Mouse (Mus musculus): ENCODE results near the gene Mest. TPM values are rescaled to one million over a fixed set of nuclear protein-coding genes. Genes with fewer than 3 reads are reported as not detected.

Gene Mest
- polyA plus RNA-seq, 1 experiment from 2014 or later, result 372 TPM

DNA sequence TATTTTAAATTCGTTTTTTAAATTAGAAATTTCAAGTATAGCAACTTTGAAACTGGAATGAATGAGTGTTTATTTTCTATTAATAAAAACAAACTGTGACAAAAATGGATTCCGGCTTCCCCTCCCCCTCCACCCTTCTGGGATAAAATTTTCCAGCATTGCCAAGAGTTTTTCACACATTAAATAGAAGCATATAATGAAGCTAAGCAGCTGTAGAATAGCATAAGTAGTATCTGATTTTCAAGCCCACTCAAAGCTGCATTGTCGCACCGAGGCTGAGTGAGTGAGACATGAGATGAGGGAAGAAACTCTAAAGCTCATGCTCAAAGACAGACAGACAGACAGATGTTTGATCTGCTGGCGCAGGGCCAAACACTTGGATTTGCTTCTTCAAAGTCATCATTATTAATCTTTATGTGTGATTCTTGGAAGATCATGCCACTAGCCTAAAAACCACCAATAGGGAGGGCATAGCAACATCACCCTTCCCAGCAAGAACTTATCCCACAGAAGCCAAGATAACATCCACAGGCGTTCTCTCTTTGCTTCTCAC lies 25.1 kb downstream of the Mest start:
- no peaks in the 10 kb centered on the region for H3K9me3 ChIP-seq (replicated peaks)
- no peaks in the 10 kb centered on the region for H3K4me1 ChIP-seq
- H3K9ac ChIP-seq, result no peak overlapping the region
- peaks cover 42% of the 10 kb centered on the region for H3K36me3 ChIP-seq
- ATAC-seq, result no peak
- H3K27ac ChIP-seq, result no peak overlapping the region
- H3K4me2 ChIP-seq, result no peak overlapping the region
- 79% methylated on average over 6 of the region's 6 CpGs for WGBS (ENCODE audit: insufficient replicate concordance)
- no peaks in the 10 kb centered on the region for H3K27me3 ChIP-seq (replicated peaks)
- no peak overlapping the region for H3K4me3 ChIP-seq

DNA sequence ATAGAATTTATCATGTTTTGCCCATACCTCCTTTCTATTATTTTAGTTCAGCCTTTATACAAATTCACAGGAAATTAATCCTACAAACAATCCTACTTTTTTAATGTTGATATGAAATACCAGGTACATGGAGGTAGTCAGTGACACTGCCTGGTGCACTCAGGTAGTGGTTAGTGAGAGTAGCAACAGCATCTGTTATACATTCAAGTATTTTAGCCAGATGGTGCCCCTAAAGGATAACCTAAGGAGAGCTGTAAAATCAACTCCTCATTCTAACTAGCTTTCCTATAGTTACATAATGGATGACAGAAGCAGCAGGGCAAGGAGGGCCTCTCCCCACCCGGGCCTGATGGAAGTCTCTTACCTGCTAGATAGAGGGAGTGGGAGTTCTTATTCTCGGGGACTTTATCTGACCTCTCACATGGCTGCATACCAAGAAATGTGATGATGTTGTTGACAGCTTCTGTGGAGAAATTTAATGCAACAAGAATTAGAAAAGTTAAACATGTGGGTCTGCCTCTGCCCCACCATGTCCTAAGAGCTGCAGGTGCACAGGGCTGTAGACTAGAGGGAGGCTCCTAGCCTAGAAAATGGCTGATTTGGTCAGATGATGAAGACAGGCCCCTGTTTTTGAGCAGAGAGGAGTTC lies 25.8 kb downstream of the Mest start:
- Histone ChIP-seq H3K9ac (no peak overlapping the region), H3K36me3 (peaks cover 35% of the 10 kb centered on the region), H3K9me3 (replicated peaks) (no peaks in the 10 kb centered on the region), H3K4me3 (no peak overlapping the region), H3K4me2 (no peak overlapping the region), H3K4me1 (no peaks in the 10 kb centered on the region), H3K27ac (no peak overlapping the region), H3K27me3 (replicated peaks) (no peaks in the 10 kb centered on the region)
- WGBS (ENCODE audit: insufficient replicate concordance), result 45% methylated on average over 2 of the region's 2 CpGs
- ATAC-seq, result no peak

DNA sequence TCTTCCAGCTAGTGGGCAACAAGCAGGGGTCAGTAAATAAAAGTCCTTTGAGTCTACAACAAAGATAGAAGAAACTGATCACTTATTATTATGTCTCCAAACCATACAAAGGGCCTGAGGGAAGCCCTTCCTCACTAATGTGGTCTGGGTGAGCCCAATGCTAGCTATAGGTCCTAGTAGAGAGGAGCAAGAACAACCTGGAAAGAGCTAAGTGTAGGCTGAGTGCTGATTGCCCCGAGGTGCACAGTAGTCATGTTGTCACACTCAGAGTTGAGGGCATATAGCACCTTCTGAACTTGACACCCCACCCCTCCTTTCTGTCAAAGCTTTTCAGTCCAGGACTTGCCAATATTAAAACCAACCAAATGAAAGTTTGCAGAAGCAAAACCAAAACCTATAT lies 26.5 kb downstream of the Mest start:
- Histone ChIP-seq H3K4me3 (no peak overlapping the region), H3K9me3 (replicated peaks) (no peaks in the 10 kb centered on the region), H3K27me3 (replicated peaks) (no peaks in the 10 kb centered on the region), H3K9ac (no peak overlapping the region), H3K4me1 (no peaks in the 10 kb centered on the region), H3K27ac (no peak overlapping the region), H3K36me3 (peaks cover 34% of the 10 kb centered on the region), H3K4me2 (no peak overlapping the region)
- ATAC-seq, result no peak
- 69% methylated on average over 1 of the region's 1 CpGs for WGBS (ENCODE audit: insufficient replicate concordance)

DNA sequence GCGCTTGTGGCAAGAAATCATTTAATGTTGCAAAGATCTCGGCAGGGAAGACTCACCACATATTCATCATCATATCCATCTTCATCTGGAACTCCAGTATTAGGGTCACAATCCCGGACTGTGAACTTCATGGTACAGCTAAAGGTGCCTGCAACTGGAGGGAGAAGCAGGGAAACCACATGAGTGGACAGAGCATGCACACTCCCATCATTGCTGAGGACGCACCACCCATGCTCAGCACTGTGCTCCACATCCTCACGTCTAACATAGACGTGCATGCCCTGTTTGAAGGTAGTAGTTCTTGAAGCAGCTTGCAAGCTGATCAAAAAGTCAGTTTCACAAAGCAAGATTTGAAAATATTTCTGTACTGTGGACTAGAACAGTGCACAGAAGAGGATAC lies 27.1 kb downstream of the Mest start:
- Histone ChIP-seq H3K36me3 (peaks cover 34% of the 10 kb centered on the region), H3K27me3 (replicated peaks) (no peaks in the 10 kb centered on the region), H3K4me1 (no peaks in the 10 kb centered on the region), H3K9ac (no peak overlapping the region), H3K4me3 (no peak overlapping the region), H3K9me3 (replicated peaks) (no peaks in the 10 kb centered on the region), H3K4me2 (no peak overlapping the region), H3K27ac (no peak overlapping the region)
- WGBS (ENCODE audit: insufficient replicate concordance), result 77% methylated on average over 6 of the region's 6 CpGs
- ATAC-seq, result no peak

DNA sequence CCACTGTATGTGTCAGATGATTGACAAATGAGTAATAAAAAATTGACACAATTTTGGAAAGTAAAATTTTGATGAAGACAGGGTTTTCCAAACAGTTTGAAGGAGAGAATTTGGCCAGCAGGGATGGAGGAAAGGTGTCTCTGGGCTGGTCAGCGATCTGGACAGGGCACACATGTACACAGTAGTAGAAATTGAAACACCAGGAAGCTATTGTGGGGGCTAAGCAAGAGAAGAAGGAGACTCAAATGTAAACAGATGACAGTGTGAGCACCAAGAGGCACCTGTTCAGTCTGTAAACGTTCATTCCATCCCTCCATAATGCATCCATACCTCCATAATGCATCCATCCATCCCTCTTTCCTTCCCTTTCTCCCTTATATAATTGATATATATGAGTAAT lies 27.9 kb downstream of the Mest start:
- Histone ChIP-seq H3K4me3 (no peak overlapping the region), H3K36me3 (peaks cover 33% of the 10 kb centered on the region), H3K4me1 (no peaks in the 10 kb centered on the region), H3K9me3 (replicated peaks) (no peaks in the 10 kb centered on the region), H3K27me3 (replicated peaks) (no peaks in the 10 kb centered on the region), H3K4me2 (no peak overlapping the region), H3K27ac (no peak overlapping the region), H3K9ac (no peak overlapping the region)
- 55% methylated on average over 2 of the region's 2 CpGs for WGBS (ENCODE audit: insufficient replicate concordance)
- ATAC-seq, result no peak

MicroRNAs encoded within 50 kb of the gene (microRNA counts, 519-probe panel; counts per million panel counts)
- microRNA mmu-miR-335-3p, result 3,747 counts per million, percentile 77 among the panel's probes with 10 or more counts
- 7,288 counts per million, percentile 97 among the panel's probes with 10 or more counts for microRNA mmu-miR-335-5p

Small RNA genes within 50 kb of the gene (microRNA-seq; reads per million reads assigned to microRNA genes)
- 59,310 reads per million, percentile 100 among the genes with 10 or more reads in this experiment for gene Mir335

Other genes starting within 250 kb of the Mest start
- 29.2 and 30.9 TPM in 2 replicates for gene Tmem209, start 213.8 kb upstream of the Mest start, polyA plus RNA-seq (2016; fragmentation: Nextera tagmentation; extraction: Ambion mirVana)
- gene Ssmem1, start 213.7 kb upstream of the Mest start, polyA plus RNA-seq (2016; fragmentation: Nextera tagmentation; extraction: Ambion mirVana), result 0.14 and 0.23 TPM in 2 replicates
- 0.77 and 1.2 TPM in 2 replicates for gene Cpa2, start 182.0 kb upstream of the Mest start, polyA plus RNA-seq (2016; fragmentation: Nextera tagmentation; extraction: Ambion mirVana)
- 0.12 and 0.35 TPM in 2 replicates for gene Cpa4, start 155.2 kb upstream of the Mest start, polyA plus RNA-seq (2016; fragmentation: Nextera tagmentation; extraction: Ambion mirVana)
- gene Cpa5, start 112.5 kb upstream of the Mest start, polyA plus RNA-seq (2016; fragmentation: Nextera tagmentation; extraction: Ambion mirVana), result 0.11 TPM in 1 of 2 replicates, not detected in the other
- gene Cpa1, start 84.3 kb upstream of the Mest start, polyA plus RNA-seq (2016; fragmentation: Nextera tagmentation; extraction: Ambion mirVana), result 0.54 and 0.91 TPM in 2 replicates
- gene Cep41, start 29.8 kb upstream of the Mest start, polyA plus RNA-seq (2016; fragmentation: Nextera tagmentation; extraction: Ambion mirVana), result 5.6 and 6.1 TPM in 2 replicates
- 10.4 and 10.5 TPM in 2 replicates for gene Copg2, start 173.2 kb downstream of the Mest start, polyA plus RNA-seq (2016; fragmentation: Nextera tagmentation; extraction: Ambion mirVana)
- gene Tsga13, start 192.0 kb downstream of the Mest start, polyA plus RNA-seq (2016; fragmentation: Nextera tagmentation; extraction: Ambion mirVana), result not detected in 2 replicates
- gene Klf14, start 235.5 kb downstream of the Mest start, polyA plus RNA-seq (2016; fragmentation: Nextera tagmentation; extraction: Ambion mirVana), result 0.60 and 0.72 TPM in 2 replicates